Mouse (Mus musculus) liver, embryonic 16.5 days (tissue): ENCODE data around the gene Iffo2. TPM values are rescaled to one million over a fixed set of nuclear protein-coding genes. Genes with fewer than 3 reads are reported as not detected.

Experiments used
- ATAC-seq: fragments of 200-750 bp; cut with Nextera tagmentation; 2 replicates; pipeline ENCODE4 v1.8.0; 2017; ENCODE audit warnings: low read depth, mild to moderate bottlenecking, moderate number of reproducible peaks, moderate library complexity
- H3K27ac ChIP-seq: fragments of 300-500 bp; sonication (generic); 2 replicates; pipeline ENCODE4 v1.5.1; 2014; ENCODE audit warnings: mild to moderate bottlenecking, low read length
- H3K27me3 ChIP-seq: fragments of 300-500 bp; sonication (generic); 2 replicates; pipeline ENCODE4 v1.6.1; 2014; ENCODE audit warnings: low read depth, low read length, mixed read lengths; ENCODE audit not compliant: control insufficient read depth, insufficient read depth
- H3K36me3 ChIP-seq: fragments of 300-500 bp; sonication (generic); 2 replicates; pipeline ENCODE4 v1.6.1; 2014; ENCODE audit warnings: mild to moderate bottlenecking; ENCODE audit not compliant: control insufficient read depth, insufficient read depth
- H3K4me1 ChIP-seq: fragments of 300-500 bp; sonication (generic); 2 replicates; pipeline ENCODE4 v1.6.1; 2014; ENCODE audit warnings: low read depth, low read length, mixed read lengths; ENCODE audit not compliant: control insufficient read depth
- H3K4me2 ChIP-seq: fragments of 300-500 bp; sonication (generic); 2 replicates; pipeline ENCODE4 v1.6.1; 2014; ENCODE audit warnings: low read depth, low read length, mixed read lengths
- H3K4me3 ChIP-seq: fragments of 300-500 bp; sonication (generic); 2 replicates; pipeline ENCODE4 v1.5.1; 2014; ENCODE audit warnings: low read depth, mild to moderate bottlenecking, low read length
- H3K9ac ChIP-seq: fragments of 300-500 bp; sonication (generic); 2 replicates; pipeline ENCODE4 v1.6.1; 2014; ENCODE audit warnings: low read depth, low read length
- H3K9me3 ChIP-seq: fragments of 300-500 bp; sonication (generic); replicated peaks from 2 replicates; pipeline ENCODE4 v1.6.1; 2016; ENCODE audit warnings: low read length; ENCODE audit not compliant: control insufficient read depth
- WGBS: fragments of 180-500 bp; shearing (Covaris S2); extraction: QIAGEN DNeasy Blood & Tissue Kit; methylation state at CpG from one replicate; pipeline ENCODE4 v1.1.7; 2014; ENCODE audit not compliant: insufficient replicate concordance; 5-methylcytosine and 5-hydroxymethylcytosine counted together
- polyA plus RNA-seq: library from polyadenylated mRNA; unstranded; fragments of >200 nt; fragmentation: Nextera tagmentation; extraction: Ambion mirVana; gene quantifications from 2 replicates; pipeline ENCODE4 v1.2.1, GENCODE M21; 2015

The Iffo2 gene
- polyA plus RNA-seq, 1 experiment from 2014 or later, result 0.66 TPM

DNA sequence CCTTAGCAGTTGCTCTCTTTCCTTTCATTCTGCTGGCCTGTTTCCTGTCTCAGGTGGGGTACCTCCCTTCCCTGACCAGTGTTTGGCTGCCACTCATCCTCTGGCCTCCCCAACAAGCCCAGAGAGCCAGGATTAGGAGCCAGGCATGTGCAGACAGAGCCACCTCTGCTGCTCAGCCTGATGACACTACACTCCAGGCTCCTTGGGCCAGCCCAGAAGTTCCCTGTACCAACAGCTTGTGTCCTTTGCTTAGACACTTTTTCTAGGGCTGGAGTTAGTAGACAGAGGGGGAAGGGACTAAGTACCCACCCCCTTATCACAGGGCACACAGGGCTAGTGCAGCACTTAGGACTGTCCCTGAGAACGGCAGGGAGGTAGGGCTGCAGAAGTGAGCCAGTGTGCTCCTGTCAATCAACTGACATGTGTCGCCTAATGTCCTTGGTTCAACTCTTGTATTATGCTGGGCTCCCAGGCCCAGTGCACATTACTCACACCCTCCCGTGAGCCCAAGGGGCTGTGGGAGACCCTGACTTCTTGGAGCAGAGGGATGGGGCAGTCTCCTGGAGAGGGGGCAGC is 38.0 kb upstream of the Iffo2 start:
- H3K9ac ChIP-seq, result no peak overlapping the region
- no peak overlapping the region for H3K27ac ChIP-seq
- WGBS, result 33% methylated on average over 3 of the region's 3 CpGs
- no peak overlapping the region for H3K4me3 ChIP-seq
- no peaks in the 10 kb centered on the region for H3K9me3 ChIP-seq
- no peak overlapping the region for H3K4me2 ChIP-seq
- 0 out of 2 replicates have a peak, but pooled peaks have one; percentile 10 for ATAC-seq
- H3K4me1 ChIP-seq, result no peaks in the 10 kb centered on the region; the same call in none of the 2 replicates
- H3K27me3 ChIP-seq, result no peaks in the 10 kb centered on the region
- peaks cover 35% of the 10 kb centered on the region for H3K36me3 ChIP-seq

DNA sequence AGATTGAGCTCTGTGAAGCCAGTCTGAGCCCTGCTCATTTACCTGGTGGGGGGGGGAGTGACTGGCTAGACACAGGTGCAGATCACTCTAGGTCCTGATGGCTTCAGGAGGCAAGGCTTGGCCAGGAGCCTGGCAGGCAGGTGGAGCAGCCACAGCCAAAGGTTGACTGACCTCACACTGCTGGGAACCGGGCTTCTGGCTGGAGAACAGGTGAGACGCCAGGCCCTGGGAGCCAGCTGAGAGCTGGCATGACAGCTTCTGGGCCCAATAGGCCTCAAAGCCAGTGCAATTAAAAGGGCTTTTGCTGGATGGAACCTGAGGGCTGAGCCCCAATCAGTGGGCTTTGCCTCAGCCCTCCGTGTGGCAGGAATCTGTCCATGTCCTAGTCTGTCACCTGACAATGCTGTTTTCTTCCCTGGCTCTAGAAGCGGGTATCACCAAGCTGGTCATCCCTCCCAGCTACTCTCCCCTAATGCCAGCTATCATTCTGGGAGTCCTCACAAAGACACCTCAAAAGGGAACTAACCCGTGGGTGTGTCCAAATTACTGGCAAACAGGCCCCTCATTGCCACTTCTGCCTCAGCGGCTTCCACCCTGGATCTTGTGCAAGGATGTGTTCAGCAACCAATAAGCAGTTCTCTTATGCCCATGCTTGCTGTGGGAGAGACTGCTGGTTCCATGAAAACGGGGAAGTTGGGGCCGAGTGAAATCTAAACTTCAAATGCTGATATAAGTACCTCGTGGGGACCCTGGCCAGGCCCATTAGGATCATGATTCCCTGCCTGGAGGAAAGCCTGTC is 36.9 kb upstream of the Iffo2 start:
- no peak overlapping the region for H3K4me3 ChIP-seq
- H3K4me1 ChIP-seq, result no peaks in the 10 kb centered on the region; the same call in none of the 2 replicates
- no peak overlapping the region for H3K9ac ChIP-seq
- 38% methylated on average over 9 of the region's 9 CpGs for WGBS
- H3K36me3 ChIP-seq, result peaks cover 29% of the 10 kb centered on the region
- H3K27ac ChIP-seq, result peak overlapping the region; percentile 61
- no peak for ATAC-seq
- H3K4me2 ChIP-seq, result 0 out of 2 replicates have a peak overlapping the region, but pooled peaks have one; percentile 6
- H3K27me3 ChIP-seq, result no peaks in the 10 kb centered on the region
- H3K9me3 ChIP-seq, result no peaks in the 10 kb centered on the region

DNA sequence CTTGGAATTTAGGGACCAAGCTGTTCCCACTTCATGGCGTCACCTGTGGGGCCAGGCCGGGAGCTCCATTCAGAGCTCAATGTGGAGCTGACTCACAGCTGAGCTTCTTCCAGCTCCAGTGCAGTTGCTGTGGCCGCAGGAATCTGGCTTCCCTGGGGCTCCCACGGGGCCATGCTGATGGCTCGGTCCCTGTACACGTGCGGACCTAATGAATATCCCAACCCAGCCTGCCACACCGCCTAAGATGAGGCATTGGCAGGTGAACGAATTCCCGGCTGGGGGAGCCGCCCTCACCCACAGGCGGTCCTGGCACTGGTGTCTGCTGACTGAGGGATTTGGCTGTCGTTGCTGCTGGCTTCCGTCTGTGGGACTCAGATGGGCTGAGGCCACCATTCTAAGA is 29.5 kb upstream of the Iffo2 start:
- H3K4me3 ChIP-seq, result no peak overlapping the region
- H3K36me3 ChIP-seq, result no peaks in the 10 kb centered on the region
- no peak overlapping the region for H3K27ac ChIP-seq
- no peak for ATAC-seq
- H3K4me1 ChIP-seq, result no peaks in the 10 kb centered on the region
- H3K9me3 ChIP-seq, result no peaks in the 10 kb centered on the region
- 77% methylated on average over 14 of the region's 14 CpGs for WGBS
- no peaks in the 10 kb centered on the region for H3K27me3 ChIP-seq
- H3K9ac ChIP-seq, result no peak overlapping the region
- no peak overlapping the region for H3K4me2 ChIP-seq

DNA sequence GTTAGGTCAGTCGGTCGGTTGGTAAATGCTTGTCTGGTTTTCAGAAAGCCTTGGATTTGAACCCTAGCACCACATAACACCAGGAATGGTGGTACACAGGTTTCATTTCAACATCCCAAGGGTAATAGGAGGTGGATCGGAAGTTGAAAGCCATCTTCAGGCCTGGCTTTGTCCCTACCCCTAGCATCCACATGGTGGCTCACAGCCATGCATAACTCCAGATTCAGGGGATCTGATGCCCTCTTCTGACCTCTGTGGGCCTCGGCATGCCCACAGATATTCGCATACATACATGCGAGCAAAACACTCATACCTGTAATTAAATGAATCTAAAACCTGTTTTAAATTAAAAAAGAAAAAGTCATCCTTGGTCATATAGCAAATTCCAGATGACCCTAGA is 28.6 kb upstream of the Iffo2 start:
- whole genome bisulfite sequencing, result 57% methylated on average over 6 of the region's 6 CpGs
- Histone ChIP-seq H3K4me2 (no peak overlapping the region), H3K27me3 (no peaks in the 10 kb centered on the region), H3K4me1 (no peaks in the 10 kb centered on the region), H3K36me3 (no peaks in the 10 kb centered on the region), H3K9ac (no peak overlapping the region), H3K4me3 (no peak overlapping the region), H3K9me3 (no peaks in the 10 kb centered on the region), H3K27ac (no peak overlapping the region)
- no peak for ATAC-seq

DNA sequence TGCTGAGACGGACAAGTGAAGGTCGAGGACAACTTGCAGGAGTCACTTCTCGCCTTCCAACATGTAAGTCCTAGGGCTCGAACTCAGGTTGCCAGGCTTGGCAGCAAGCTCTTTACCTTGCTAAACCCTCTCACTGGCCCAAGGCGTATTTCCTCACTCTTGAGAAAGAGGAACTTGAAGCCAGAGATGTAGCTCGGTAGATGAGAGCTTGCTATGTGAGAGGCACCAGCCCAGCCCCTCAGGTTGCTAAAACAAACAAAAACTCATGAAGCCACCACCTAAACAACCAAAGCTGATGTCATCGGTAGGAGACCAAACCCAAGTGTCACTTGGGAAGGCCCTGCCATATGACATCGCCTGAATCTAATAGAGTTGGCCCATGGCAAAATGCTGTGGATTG is 26.4 kb upstream of the Iffo2 start:
- 58% methylated on average over 8 of the region's 8 CpGs for WGBS
- no peaks in the 10 kb centered on the region for H3K9me3 ChIP-seq

DNA sequence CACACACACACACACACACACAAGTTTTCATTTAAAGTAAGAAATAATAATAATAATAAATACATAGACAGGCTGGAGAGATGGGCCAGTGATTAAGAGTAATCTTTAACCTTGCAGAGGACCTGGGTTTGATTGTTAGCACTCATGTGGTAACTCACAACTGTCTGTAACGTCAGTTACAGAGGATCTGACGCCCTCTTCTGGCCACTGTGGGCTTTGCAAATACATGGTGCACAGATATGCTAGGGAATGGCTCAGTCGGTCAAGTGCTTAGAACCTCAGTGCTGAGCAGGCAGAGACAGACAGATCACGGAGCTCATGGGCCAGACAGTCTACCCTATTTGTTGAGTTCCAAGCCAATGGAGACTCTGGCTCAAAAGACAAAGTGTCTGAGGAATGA is 24.6 kb upstream of the Iffo2 start:
- 65% methylated on average over 4 of the region's 4 CpGs for WGBS
- H3K4me1 ChIP-seq, result no peaks in the 10 kb centered on the region
- no peaks in the 10 kb centered on the region for H3K27me3 ChIP-seq
- H3K4me2 ChIP-seq, result no peak overlapping the region
- no peak for ATAC-seq
- H3K9me3 ChIP-seq, result no peaks in the 10 kb centered on the region
- H3K9ac ChIP-seq, result no peak overlapping the region
- H3K36me3 ChIP-seq, result no peaks in the 10 kb centered on the region
- no peak overlapping the region for H3K27ac ChIP-seq
- H3K4me3 ChIP-seq, result no peak overlapping the region

More for the DNA sequence above, 26.4 kb upstream of the Iffo2 start:
- Histone ChIP-seq H3K27ac (no peak overlapping the region), H3K9ac (no peak overlapping the region), H3K4me1 (no peaks in the 10 kb centered on the region), H3K4me2 (no peak overlapping the region), H3K4me3 (no peak overlapping the region), H3K27me3 (no peaks in the 10 kb centered on the region), H3K36me3 (no peaks in the 10 kb centered on the region)
- ATAC-seq, result no peak

DNA sequence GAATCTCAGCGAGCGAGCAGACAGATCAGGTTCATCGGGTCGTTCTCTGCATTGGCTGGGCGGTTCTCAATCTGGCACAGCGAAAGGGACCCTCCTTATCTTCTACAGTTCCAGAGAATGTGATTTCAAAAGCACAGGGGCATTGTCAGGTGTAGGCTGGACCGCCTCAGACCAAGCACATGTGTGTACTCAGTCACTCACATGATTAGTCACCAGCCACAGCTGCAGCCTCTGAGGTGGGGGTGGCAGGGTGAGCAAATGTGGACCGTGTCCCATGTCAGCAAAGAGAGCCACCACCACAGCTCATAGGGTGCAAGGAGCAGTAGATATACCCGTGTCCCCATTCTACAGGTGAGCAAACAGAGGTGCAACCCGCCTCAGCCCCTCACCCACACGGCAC is 23.6 kb upstream of the Iffo2 start:
- no peak overlapping the region for H3K4me2 ChIP-seq
- no peaks in the 10 kb centered on the region for H3K4me1 ChIP-seq
- H3K4me3 ChIP-seq, result no peak overlapping the region
- no peaks in the 10 kb centered on the region for H3K36me3 ChIP-seq
- WGBS, result 71% methylated on average over 11 of the region's 11 CpGs
- no peaks in the 10 kb centered on the region for H3K27me3 ChIP-seq
- H3K27ac ChIP-seq, result no peak overlapping the region
- H3K9ac ChIP-seq, result no peak overlapping the region
- no peaks in the 10 kb centered on the region for H3K9me3 ChIP-seq
- no peak for ATAC-seq

DNA sequence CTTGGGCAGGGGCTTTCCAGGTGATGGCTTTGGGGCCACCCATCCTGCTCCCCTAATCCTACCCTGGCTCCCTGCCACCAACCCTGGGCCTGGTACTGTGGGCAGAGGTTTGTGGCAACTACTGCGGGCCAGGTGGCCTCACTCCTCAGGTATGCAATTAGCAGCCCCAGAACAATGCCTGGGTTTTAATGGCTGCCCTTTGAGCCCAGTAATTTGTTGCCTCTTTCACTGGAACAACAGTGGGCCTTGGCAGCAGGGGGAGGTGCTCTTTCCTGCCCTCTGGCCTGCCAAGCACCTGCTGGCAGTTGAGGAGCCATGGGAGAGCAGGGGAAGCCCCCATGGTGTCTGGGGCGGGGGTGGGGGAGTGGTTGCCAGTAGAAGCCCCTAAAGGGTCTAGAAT is 21.3 kb upstream of the Iffo2 start:
- Histone ChIP-seq H3K4me3 (no peak overlapping the region), H3K9me3 (no peaks in the 10 kb centered on the region), H3K4me2 (no peak overlapping the region), H3K27me3 (no peaks in the 10 kb centered on the region), H3K9ac (no peak overlapping the region), H3K27ac (no peak overlapping the region), H3K36me3 (no peaks in the 10 kb centered on the region), H3K4me1 (no peaks in the 10 kb centered on the region; the same call in 1 of the 2 replicates)
- WGBS, result 59% methylated on average over 2 of the region's 2 CpGs
- no peak for ATAC-seq

DNA sequence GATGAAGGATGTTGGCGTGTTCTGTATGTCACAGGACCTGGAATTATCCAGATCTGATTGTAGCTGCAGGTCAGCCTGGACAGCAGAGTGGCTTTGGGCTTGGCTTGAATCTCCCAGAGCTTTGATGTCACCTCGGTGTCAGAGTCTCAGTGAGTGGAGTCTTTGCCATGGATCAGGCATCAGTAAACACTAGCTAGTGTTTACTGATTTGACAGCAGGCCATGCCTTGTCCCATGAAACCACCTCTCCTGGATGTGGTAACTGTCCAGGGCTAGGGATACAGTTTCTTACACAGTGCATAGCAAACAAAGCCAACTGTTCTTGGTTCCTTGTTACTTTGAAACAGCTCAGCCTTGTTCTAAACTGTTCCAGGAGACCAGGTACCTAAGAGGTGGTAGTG is 18.8 kb upstream of the Iffo2 start:
- Histone ChIP-seq H3K27ac (no peak overlapping the region), H3K4me3 (no peak overlapping the region)
- 55% methylated on average over 2 of the region's 2 CpGs for WGBS

More for the DNA sequence above, 18.8 kb upstream of the Iffo2 start:
- no peak for ATAC-seq
- H3K27me3 ChIP-seq, result no peaks in the 10 kb centered on the region
- no peak overlapping the region for H3K4me2 ChIP-seq
- no peaks in the 10 kb centered on the region; the same call in 1 of the 2 replicates for H3K4me1 ChIP-seq
- H3K9ac ChIP-seq, result no peak overlapping the region
- no peaks in the 10 kb centered on the region for H3K9me3 ChIP-seq
- H3K36me3 ChIP-seq, result no peaks in the 10 kb centered on the region
